9 mouse cellular contexts compared by ENCODE assay signal in the genomic region with DNA sequence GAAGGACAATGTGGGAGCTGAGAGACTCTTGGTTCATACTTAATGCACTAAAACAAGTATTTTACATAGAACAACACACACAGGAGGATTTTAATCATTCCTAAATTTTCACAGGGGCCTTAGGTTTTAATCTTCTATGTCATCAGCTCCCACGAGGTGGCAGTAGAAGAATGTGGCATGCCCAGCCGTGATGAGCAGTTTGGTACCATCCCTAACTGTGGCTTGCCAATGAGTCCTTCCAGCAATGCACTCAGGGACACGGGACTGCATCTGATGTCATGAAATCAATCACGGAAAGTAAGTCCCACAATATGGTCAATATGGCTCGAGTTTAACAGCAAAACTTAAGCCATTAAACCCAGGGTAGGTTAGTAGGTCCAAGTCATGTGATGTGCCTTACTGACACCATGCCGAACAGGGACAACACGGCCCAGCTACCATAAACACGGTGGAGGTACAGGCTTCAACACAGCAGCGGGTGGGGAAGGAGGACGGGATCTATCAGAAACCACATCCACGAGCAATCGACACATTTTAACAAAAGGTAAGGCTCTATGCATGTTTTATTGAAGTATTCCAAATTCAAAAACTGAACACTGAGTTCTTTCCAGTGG.
DNase-seq lines count a peak whose midpoint lies in the region; ATAC-seq lines count a peak whose summit lies in the region.
"Had no signal": no experiment of that assay in that cellular context is flagged by ENCODE, and none has a peak within 500 bp of the region (broad histone marks: within the 10 kb centered on the region; RNA-seq: fewer than 3 reads in every experiment).

No protein-coding gene starts in this region.

- no peaks in the 10 kb centered on the region for H3K36me3 ChIP-seq in forebrain, embryonic 14.5 days (ENCODE audit: control insufficient read depth, insufficient read depth, low read length)
- H3K36me3 ChIP-seq: embryonic facial prominence, embryonic 15.5 days had no signal

- H3K9ac ChIP-seq in forebrain, embryonic 14.5 days (ENCODE audit: low read length) = no peak overlapping the region
- H3K9ac ChIP-seq: embryonic facial prominence, embryonic 15.5 days had no signal

- 74% methylated on average over 12 of the region's 12 CpGs for WGBS in forebrain, embryonic 14.5 days

- DNase-seq in urinary bladder, postnatal 25 days (ENCODE audit: low spot score) = peak; percentile 33
- no peak for DNase-seq in urinary bladder, adult 18-20 months (ENCODE audit: low spot score in 2 of 2)
- peak; percentile 39 for DNase-seq in brain, embryonic 18.5 days (ENCODE audit: low read depth, low spot score)
- DNase-seq in forebrain, embryonic 14.5 days (ENCODE audit: low spot score) = peak; percentile 83
- DNase-seq in induced T-regulatory cell, adult 2 months (ENCODE audit: low read depth) = peak; percentile 69
- peak; percentile 38 to 41 for DNase-seq in left cerebral cortex, postnatal 36 days (ENCODE audit: low spot score in 2 of 2)
- DNase-seq in neural tube, embryonic 10.5 days (ENCODE audit: extremely low spot score, low spot score) = peak; percentile 32
- DNase-seq in thymus, postnatal 36 days = peak; percentile 27 to 37

- H3K4me3 ChIP-seq in forebrain, embryonic 14.5 days (ENCODE audit: low read depth, low read length) = no peak overlapping the region
- H3K4me3 ChIP-seq: embryonic facial prominence, embryonic 15.5 days had no signal

- no peaks in the 10 kb centered on the region for H3K9me3 ChIP-seq in forebrain, embryonic 14.5 days (replicated peaks; ENCODE audit: control insufficient read depth, low read length)
- H3K9me3 ChIP-seq: embryonic facial prominence, embryonic 15.5 days had no signal

- intact Hi-C loops in left cerebral cortex, postnatal 36 days (cut with DNase I) = loop anchor here (1.0 to 2.0 kb wide), 2 partner anchors 151 to 200 kb away; no protein-coding TSS in a partner anchor

- no peaks in the 10 kb centered on the region for H3K4me1 ChIP-seq in forebrain, embryonic 14.5 days (ENCODE audit: control insufficient read depth, insufficient read depth, low read length)
- H3K4me1 ChIP-seq: embryonic facial prominence, embryonic 15.5 days had no signal

- ATAC-seq in forebrain, embryonic 14.5 days = peak; percentile 78

- no peak overlapping the region for H3K27ac ChIP-seq in forebrain, embryonic 14.5 days (ENCODE audit: low read depth, low read length)
- H3K27ac ChIP-seq: embryonic facial prominence, embryonic 15.5 days had no signal

- no peak overlapping the region for H3K4me2 ChIP-seq in forebrain, embryonic 14.5 days (ENCODE audit: low read length)
- H3K4me2 ChIP-seq: embryonic facial prominence, embryonic 15.5 days had no signal

- H3K27me3 ChIP-seq in forebrain, embryonic 14.5 days (replicated peaks; ENCODE audit: control insufficient read depth, insufficient read depth, low read length) = no peaks in the 10 kb centered on the region
- H3K27me3 ChIP-seq: embryonic facial prominence, embryonic 15.5 days had no signal

Comparison
In these comparisons a context has a peak if more than half of its experiments do, and no peak if none do; other contexts are left out.
1. DNase-seq: peak in urinary bladder, postnatal 25 days (single experiment), brain, embryonic 18.5 days (single experiment), forebrain, embryonic 14.5 days (single experiment), induced T-regulatory cell, adult 2 months (single experiment), left cerebral cortex, postnatal 36 days (2 of 2), neural tube, embryonic 10.5 days (single experiment) and thymus, postnatal 36 days (2 of 2); none in urinary bladder, adult 18-20 months (0 of 2).